Mouse (Mus musculus) MEL (cell line): ENCODE results near the gene Zdhhc4. TPM values are rescaled to one million over a fixed set of nuclear protein-coding genes. Genes with fewer than 3 reads are reported as not detected.

ENCODE experiments used
- DNase-seq: peaks from one replicate; pipeline ENCODE4 v3.0.0; 2011; ENCODE audit warnings: low read depth, low spot score
- H3K27ac ChIP-seq: 2 replicates; pipeline ENCODE4 v1.5.1; 2012; ENCODE audit warnings: low read depth, mild to moderate bottlenecking, control low read depth, low read length, moderate library complexity; ENCODE audit not compliant: control insufficient read depth
- H3K27me3 ChIP-seq, 2 experiments: fragments of 150-350 bp in 1 of 2; sonication (generic) in 1 of 2; 2 replicates each; pipeline ENCODE4 v1.6.1; 2012; ENCODE audit warnings: low read length in 2 of 2, mild to moderate bottlenecking in 2 of 2, improper control_type of control experiment in 1 of 2, moderate library complexity in 1 of 2; ENCODE audit not compliant: insufficient read depth in 2 of 2, control insufficient read depth in 1 of 2
- H3K36me3 ChIP-seq, 2 experiments: 2 replicates each; pipeline ENCODE4 v1.6.1; 2012 to 2014; ENCODE audit warnings: low read length in 2 of 2, improper control_type of control experiment in 1 of 2, inconsistent platforms in 1 of 2, mild to moderate bottlenecking in 1 of 2; ENCODE audit not compliant: insufficient read depth in 2 of 2, control insufficient read depth in 1 of 2
- H3K4me1 ChIP-seq, 2 experiments: fragments of 150-350 bp in 1 of 2; sonication (generic) in 1 of 2; 2 replicates each; pipeline ENCODE4 v1.6.1; 2012; ENCODE audit warnings: low read length in 2 of 2, improper control_type of control experiment in 1 of 2, mild to moderate bottlenecking in 1 of 2; ENCODE audit not compliant: insufficient read depth in 2 of 2, control insufficient read depth in 1 of 2
- H3K4me3 ChIP-seq, 2 experiments: fragments of 150-350 bp in 1 of 2; sonication (generic) in 1 of 2; 2 replicates each; pipeline ENCODE4 v1.5.1; 2012; ENCODE audit warnings: low read depth in 2 of 2, low read length in 2 of 2, mild to moderate bottlenecking in 2 of 2, moderate library complexity in 2 of 2, control low read depth in 1 of 2, improper control_type of control experiment in 1 of 2; ENCODE audit not compliant: control insufficient read depth in 1 of 2, insufficient read depth in 1 of 2
- H3K79me2 ChIP-seq: 2 replicates; pipeline ENCODE4 v1.6.1; 2012; ENCODE audit warnings: mild to moderate bottlenecking, low read length, moderate library complexity; ENCODE audit not compliant: control insufficient read depth, poor library complexity, insufficient read depth
- H3K9ac ChIP-seq: 2 replicates; pipeline ENCODE4 v1.6.1; 2012; ENCODE audit warnings: low read depth, mild to moderate bottlenecking, control low read depth, low read length, moderate library complexity; ENCODE audit not compliant: control insufficient read depth, poor library complexity, severe bottlenecking
- H3K9me3 ChIP-seq: fragments of 150-350 bp; sonication (generic); replicated peaks from 2 replicates; pipeline ENCODE4 v1.6.1; 2012; ENCODE audit warnings: mild to moderate bottlenecking, low read length, improper control_type of control experiment, moderate library complexity; ENCODE audit not compliant: insufficient read depth
- BHLHE40 ChIP-seq: IDR thresholded peaks from 2 replicates; pipeline ENCODE4 v1.6.1; 2012; ENCODE audit warnings: low read depth, mild to moderate bottlenecking, inconsistent platforms, low read length, improper control_type of control experiment, borderline replicate concordance
- CHD1 ChIP-seq: IDR thresholded peaks from 2 replicates; pipeline ENCODE4 v1.6.1; 2012; ENCODE audit warnings: low read depth, mild to moderate bottlenecking, inconsistent platforms, low read length, improper control_type of control experiment
- CTCF ChIP-seq, 3 experiments: IDR thresholded peaks in 2 of 3; conservative IDR thresholded peaks in 1 of 3; 2 replicates each; pipeline ENCODE4 v1.5.1; 2011 to 2012; ENCODE audit warnings: low read length in 3 of 3, low read depth in 2 of 3, mild to moderate bottlenecking in 2 of 3, improper control_type of control experiment in 1 of 3, inconsistent platforms in 1 of 3, mixed read lengths in 1 of 3, moderate library complexity in 1 of 3; ENCODE audit not compliant: control insufficient read depth in 1 of 3, insufficient read depth in 1 of 3, poor library complexity in 1 of 3, severe bottlenecking in 1 of 3
- E2F4 ChIP-seq: IDR thresholded peaks from 2 replicates; pipeline ENCODE4 v1.6.1; 2011; ENCODE audit warnings: low read depth, low read length, improper control_type of control experiment, borderline replicate concordance
- ELF1 ChIP-seq: IDR thresholded peaks from 2 replicates; pipeline ENCODE4 v1.6.1; 2014; ENCODE audit warnings: low read depth, mild to moderate bottlenecking, inconsistent platforms, low read length, improper control_type of control experiment, moderate library complexity
- EP300 ChIP-seq, 2 experiments: IDR thresholded peaks; 2 replicates each; pipeline ENCODE4 v1.6.1; 2011; ENCODE audit warnings: improper control_type of control experiment in 2 of 2, low read length in 2 of 2, low read depth in 1 of 2, mild to moderate bottlenecking in 1 of 2
- GABPA ChIP-seq: IDR thresholded peaks from 2 replicates; pipeline ENCODE4 v1.6.1; 2012; ENCODE audit warnings: low read depth, mild to moderate bottlenecking, inconsistent platforms, low read length, improper control_type of control experiment, moderate library complexity
- GATA1 ChIP-seq: IDR thresholded peaks from 2 replicates; pipeline ENCODE4 v1.6.1; 2011; ENCODE audit warnings: low read depth, low read length, improper control_type of control experiment
- HCFC1 ChIP-seq: IDR thresholded peaks from 2 replicates; pipeline ENCODE4 v1.6.1; 2012; ENCODE audit warnings: low read depth, mild to moderate bottlenecking, inconsistent platforms, low read length, improper control_type of control experiment, moderate library complexity
- JUND ChIP-seq: IDR thresholded peaks from 2 replicates; pipeline ENCODE4 v1.6.1; 2011; ENCODE audit warnings: low read depth, mild to moderate bottlenecking, improper control_type of control experiment, low read length
- KAT2A ChIP-seq: conservative IDR thresholded peaks from 2 replicates; pipeline ENCODE4 v1.6.1; 2012; ENCODE audit warnings: low read depth, low read length, improper control_type of control experiment, inconsistent platforms
- MAFK ChIP-seq: IDR thresholded peaks from 2 replicates; pipeline ENCODE4 v1.6.1; 2011; ENCODE audit warnings: low read depth, mild to moderate bottlenecking, low read length, improper control_type of control experiment, borderline replicate concordance
- MAX ChIP-seq: IDR thresholded peaks from 2 replicates; pipeline ENCODE4 v1.6.1; 2011; ENCODE audit warnings: low read length, improper control_type of control experiment
- MXI1 ChIP-seq: IDR thresholded peaks from 2 replicates; pipeline ENCODE4 v1.6.1; 2011; ENCODE audit warnings: mild to moderate bottlenecking, low read depth, low read length, improper control_type of control experiment
- MYB ChIP-seq: IDR thresholded peaks from 2 replicates; pipeline ENCODE4 v1.6.1; 2011; ENCODE audit warnings: mild to moderate bottlenecking, low read depth, low read length, improper control_type of control experiment
- MYC ChIP-seq: IDR thresholded peaks from 2 replicates; pipeline ENCODE4 v1.6.1; 2011; ENCODE audit warnings: low read depth, mild to moderate bottlenecking, low read length, improper control_type of control experiment, moderate library complexity
- NELFE ChIP-seq: IDR thresholded peaks from 2 replicates; pipeline ENCODE4 v1.6.1; 2011; ENCODE audit warnings: low read depth, low read length, improper control_type of control experiment
- NRF1 ChIP-seq: IDR thresholded peaks from 2 replicates; pipeline ENCODE4 v1.6.1; 2014; ENCODE audit warnings: low read depth, mild to moderate bottlenecking, inconsistent platforms, low read length, improper control_type of control experiment, moderate library complexity; ENCODE audit not compliant: poor library complexity, insufficient read depth, severe bottlenecking
- POLR2A ChIP-seq, 2 experiments: IDR thresholded peaks; 2 replicates each; pipeline ENCODE4 v1.6.1; 2011 to 2012; ENCODE audit warnings: low read length in 2 of 2, mild to moderate bottlenecking in 2 of 2, control low read depth in 1 of 2, improper control_type of control experiment in 1 of 2, low read depth in 1 of 2, moderate library complexity in 1 of 2; ENCODE audit not compliant: control insufficient read depth in 1 of 2, insufficient read depth in 1 of 2, poor library complexity in 1 of 2
- POLR2AphosphoS2 ChIP-seq: IDR thresholded peaks from 2 replicates; pipeline ENCODE4 v1.6.1; 2011; ENCODE audit warnings: low read length, improper control_type of control experiment
- POLR2AphosphoS5 ChIP-seq: IDR thresholded peaks from 2 replicates; pipeline ENCODE4 v1.6.1; 2012; ENCODE audit warnings: low read depth, borderline replicate concordance, mild to moderate bottlenecking, inconsistent platforms, low read length, moderate library complexity, mixed read lengths
- RAD21 ChIP-seq: IDR thresholded peaks from 2 replicates; pipeline ENCODE4 v1.6.1; 2011; ENCODE audit warnings: mild to moderate bottlenecking, low read depth, low read length, improper control_type of control experiment
- RCOR1 ChIP-seq: IDR thresholded peaks from 2 replicates; pipeline ENCODE4 v1.6.1; 2012; ENCODE audit warnings: low read depth, mild to moderate bottlenecking, inconsistent platforms, low read length, improper control_type of control experiment
- SIN3A ChIP-seq: IDR thresholded peaks from 2 replicates; pipeline ENCODE4 v1.6.1; 2012; ENCODE audit warnings: low read length, improper control_type of control experiment, inconsistent platforms
- SMC3 ChIP-seq: IDR thresholded peaks from 2 replicates; pipeline ENCODE4 v1.6.1; 2011; ENCODE audit warnings: low read depth, low read length, improper control_type of control experiment
- TAL1 ChIP-seq: IDR thresholded peaks from 2 replicates; pipeline ENCODE4 v1.6.1; 2012; ENCODE audit warnings: mild to moderate bottlenecking, inconsistent platforms, low read length, moderate library complexity, mixed read lengths
- TBP ChIP-seq: IDR thresholded peaks from 2 replicates; pipeline ENCODE4 v1.8.0; 2011; ENCODE audit warnings: low read depth, low read length, improper control_type of control experiment
- TCF12 ChIP-seq: IDR thresholded peaks from 2 replicates; pipeline ENCODE4 v1.6.1; 2014; ENCODE audit warnings: low read depth, mild to moderate bottlenecking, inconsistent platforms, low read length, improper control_type of control experiment, moderate library complexity
- UBTF ChIP-seq: IDR thresholded peaks from 2 replicates; pipeline ENCODE4 v1.6.1; 2012; ENCODE audit warnings: low read depth, mild to moderate bottlenecking, inconsistent platforms, low read length, improper control_type of control experiment, moderate library complexity, borderline replicate concordance; ENCODE audit not compliant: insufficient read depth
- USF1 ChIP-seq: IDR thresholded peaks from 2 replicates; pipeline ENCODE4 v1.6.1; 2014; ENCODE audit warnings: low read depth, mild to moderate bottlenecking, inconsistent platforms, low read length, improper control_type of control experiment, moderate library complexity
- USF2 ChIP-seq, 2 experiments: IDR thresholded peaks; 2 replicates each; pipeline ENCODE4 v1.6.1; 2011 to 2012; ENCODE audit warnings: improper control_type of control experiment in 2 of 2, low read length in 2 of 2, borderline replicate concordance in 1 of 2, inconsistent platforms in 1 of 2, low read depth in 1 of 2, mild to moderate bottlenecking in 1 of 2; ENCODE audit not compliant: insufficient read depth in 1 of 2
- ZC3H11A ChIP-seq: IDR thresholded peaks from 2 replicates; pipeline ENCODE4 v1.6.1; 2012; ENCODE audit warnings: low read depth, mild to moderate bottlenecking, inconsistent platforms, low read length, improper control_type of control experiment
- ZKSCAN1 ChIP-seq: IDR thresholded peaks from 2 replicates; pipeline ENCODE4 v1.6.1; 2012; ENCODE audit warnings: low read depth, mild to moderate bottlenecking, inconsistent platforms, low read length, improper control_type of control experiment, moderate library complexity
- ZMIZ1 ChIP-seq: IDR thresholded peaks from 2 replicates; pipeline ENCODE4 v1.6.1; 2012; ENCODE audit warnings: low read depth, mild to moderate bottlenecking, inconsistent platforms, low read length, improper control_type of control experiment, moderate library complexity
- ZNF384 ChIP-seq: IDR thresholded peaks from 2 replicates; pipeline ENCODE4 v1.6.1; 2012; ENCODE audit warnings: low read depth, mild to moderate bottlenecking, inconsistent platforms, low read length, improper control_type of control experiment
- polyA plus RNA-seq, 2 experiments: library from polyadenylated mRNA; stranded (reverse) in 1 of 2; unstranded in 1 of 2; fragments of >175 nt in 1 of 2; fragments of >200 nt in 1 of 2; gene quantifications; 2 replicates each; pipeline versions ENCODE4 v1.2.1 to v1.2.4; 2012; ENCODE audit warnings: low replicate concordance in 2 of 2, low read depth in 1 of 2; ENCODE audit not compliant: insufficient read length in 2 of 2, insufficient read depth in 1 of 2, missing spikeins in 1 of 2
- total RNA-seq: library from RNA; depleted of rRNA; stranded (reverse); fragments of 300-350 nt; gene quantifications from 2 replicates; pipeline ENCODE4 v1.2.3, GENCODE M21; 2012; rRNA removed

Zdhhc4 gene
- 16.2 and 17.6 TPM in 2 replicates for total RNA-seq
- polyA plus RNA-seq: 10 to 100 TPM in 1 of 2 experiments, not detected in 1; 62.1 TPM

GRCm38 (mm10) chr5:143328690-143329495 is at the start of gene Zdhhc4:
Gene Zdhhc4, minus strand, starts transcription at chr5:143329256.
- Histone ChIP-seq H3K27ac (peak within 1 kb of the TSS; percentile 81), H3K27me3 (no peaks in the 10 kb centered on the region), H3K9me3 (no peaks in the 10 kb centered on the region), H3K79me2 (peaks cover 19% of the 10 kb centered on the region), H3K4me1 (peaks cover 0 to 17% of the 10 kb centered on the region in 2 experiments; a peak in 2 of 4 replicates), H3K9ac (peak within 1 kb of the TSS; percentile 92), H3K36me3 (peaks cover 0 to 6% of the 10 kb centered on the region in 2 experiments; a peak in 1 of 4 replicates), H3K4me3 (peak within 1 kb of the TSS; percentile 82 to 94)
- peak; percentile 91 for DNase-seq
- TF ChIP-seq ZC3H11A (peak; percentile 25; the same call in 1 of the 2 replicates), ELF1 (peak; percentile 97), POLR2AphosphoS5 (no peak), USF2 (IDR thresholded peaks at IDR 0.05; ENCODE audit: borderline replicate concordance in 1 of 2, insufficient read depth in 1 of 2, low read depth in 1 of 2, low read length in 2 of 2) (no peak), POLR2A (IDR thresholded peaks at IDR 0.05; ENCODE audit: control insufficient read depth in 1 of 2, insufficient read depth in 1 of 2, low read depth in 1 of 2, low read length in 2 of 2, poor library complexity in 1 of 2) (peak; percentile 79 to 93), TAL1 (no peak), JUND (peak; percentile 69; the same call in 1 of the 2 replicates), MYB (peak; percentile 67), GATA1 (no peak), EP300 (IDR thresholded peaks at IDR 0.05; ENCODE audit: low read depth in 1 of 2, low read length in 2 of 2) (peak in 1 of 2 experiments; percentile 26; a peak in 1 of 4 replicates), HCFC1 (peak; percentile 97), CHD1 (no peak), RCOR1 (peak; percentile 52; the same call in 1 of the 2 replicates), UBTF (0 out of 2 replicates have a peak, but pooled peaks have one; percentile 45), MXI1 (peak; percentile 79), RAD21 (no peak), CTCF (IDR thresholded peaks at IDR 0.05 in 2 of 3, conservative IDR thresholded peaks at IDR 0.05 in 1 of 3; ENCODE audit: control insufficient read depth in 1 of 3, insufficient read depth in 1 of 3, low read depth in 2 of 3, low read length in 3 of 3, poor library complexity in 1 of 3, severe bottlenecking in 1 of 3) (no peak), USF1 (no peak), TCF12 (peak; percentile 60; the same call in 1 of the 2 replicates), ZKSCAN1 (no peak), ZNF384 (no peak), MAX (no peak), BHLHE40 (no peak), E2F4 (no peak), KAT2A (peak; percentile 88), NRF1 (no peak), POLR2AphosphoS2 (peak; percentile 86; the same call in 1 of the 2 replicates), MYC (no peak; the same call in 1 of the 2 replicates), GABPA (no peak), NELFE (peak; percentile 95), ZMIZ1 (peak; percentile 76; the same call in 1 of the 2 replicates), MAFK (no peak), SIN3A (peak; percentile 97), TBP (peak; percentile 78), SMC3 (no peak)
